Mouse (Mus musculus): Measurements from ENCODE around the gene Tssk2.

DNA sequence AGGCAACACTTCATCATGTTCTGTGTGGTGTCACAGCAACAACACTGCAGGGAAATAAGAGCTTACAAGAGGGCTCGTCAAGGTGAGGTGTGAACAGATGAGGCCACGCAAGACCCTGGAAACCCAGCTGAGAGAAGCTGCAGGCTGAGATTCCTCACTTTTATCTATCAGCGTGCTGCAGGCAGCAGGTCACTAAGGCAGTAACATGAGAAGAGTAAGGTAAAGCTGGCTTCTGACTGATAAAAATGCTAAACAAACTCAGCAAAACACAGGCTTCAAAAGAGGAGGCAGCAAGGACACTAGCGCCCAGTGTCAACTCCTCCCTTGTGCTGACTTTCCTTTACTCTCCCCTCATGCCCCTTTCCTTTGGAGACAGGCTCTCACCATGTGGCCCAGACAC, 25.4 kb upstream of the Tssk2 start:
- no peak for TF ChIP-seq CTCF (IDR thresholded peaks at IDR 0.05; ENCODE audit: control insufficient read depth, insufficient read depth, low read length)
- no peak for TF ChIP-seq POLR2A (IDR thresholded peaks at IDR 0.05; ENCODE audit: borderline replicate concordance, control insufficient read depth, low read depth, low read length)

Data from bone marrow, adult 2 months (tissue).